Mouse (Mus musculus) heart, embryonic 10.5 days (tissue): ENCODE data around the gene Eddm3b. TPM values are rescaled to one million over a fixed set of nuclear protein-coding genes. Genes with fewer than 3 reads are reported as not detected.

Experiments
- DNase-seq: peaks from one replicate; pipeline ENCODE4 v3.0.0-alpha.2; 2017; ENCODE audit warnings: low spot score
- H3K27ac ChIP-seq: fragments of 300-500 bp; sonication (generic); 2 replicates; pipeline ENCODE4 v1.5.1; 2016; ENCODE audit warnings: mild to moderate bottlenecking
- H3K27me3 ChIP-seq: fragments of 300-500 bp; sonication (generic); 2 replicates; pipeline ENCODE4 v1.6.1; 2016; ENCODE audit warnings: mild to moderate bottlenecking; ENCODE audit not compliant: poor library complexity, insufficient read depth, severe bottlenecking
- H3K36me3 ChIP-seq: fragments of 300-500 bp; sonication (generic); 2 replicates; pipeline ENCODE4 v1.6.1; 2016; ENCODE audit warnings: mild to moderate bottlenecking, moderate library complexity
- H3K4me1 ChIP-seq: fragments of 300-500 bp; sonication (generic); 2 replicates; pipeline ENCODE4 v1.6.1; 2016; ENCODE audit warnings: mild to moderate bottlenecking
- H3K4me3 ChIP-seq: fragments of 300-500 bp; sonication (generic); 2 replicates; pipeline ENCODE4 v1.5.1; 2016; ENCODE audit warnings: mild to moderate bottlenecking, moderate library complexity
- H3K9me3 ChIP-seq: fragments of 300-500 bp; sonication (generic); 2 replicates; pipeline ENCODE4 v1.6.1; 2016; ENCODE audit warnings: mild to moderate bottlenecking, moderate library complexity
- WGBS: fragments of 180-500 bp; shearing (Covaris S2); methylation state at CpG from one replicate; pipeline ENCODE4 v1.1.7; 2016; 5-methylcytosine and 5-hydroxymethylcytosine counted together
- polyA plus RNA-seq: library from polyadenylated mRNA; unstranded; fragments of >200 nt; fragmentation: Nextera tagmentation; extraction: Ambion mirVana; gene quantifications from 2 replicates; pipeline ENCODE4 v1.2.1, GENCODE M21; 2016

Gene Eddm3b
- polyA plus RNA-seq, 1 experiment from 2014 or later: 0.13 TPM

GRCm38 (mm10) chr14:51101284-51101683 is 12.9 kb upstream of the Eddm3b start:
- no peaks in the 10 kb centered on the region for H3K9me3 ChIP-seq
- H3K4me1 ChIP-seq: no peaks in the 10 kb centered on the region
- H3K4me3 ChIP-seq: no peak overlapping the region
- no peak overlapping the region for H3K27ac ChIP-seq
- DNase-seq: no peak
- 65% methylated on average over 9 of the region's 9 CpGs for WGBS
- no peaks in the 10 kb centered on the region for H3K36me3 ChIP-seq
- no peaks in the 10 kb centered on the region for H3K27me3 ChIP-seq

- Histone ChIP-seq H3K4me3 (no peak overlapping the region), H3K27ac (no peak overlapping the region), H3K9me3 (no peaks in the 10 kb centered on the region), H3K36me3 (no peaks in the 10 kb centered on the region), H3K4me1 (no peaks in the 10 kb centered on the region), H3K27me3 (no peaks in the 10 kb centered on the region)
- DNase-seq: no peak
- 48% methylated on average over 3 of the region's 3 CpGs for WGBS
Measured at GRCm38 (mm10) chr14:51103217-51103616, 11.0 kb upstream of the Eddm3b start.

- no peak overlapping the region for H3K27ac ChIP-seq
- H3K27me3 ChIP-seq: no peaks in the 10 kb centered on the region
- H3K4me3 ChIP-seq: no peak overlapping the region
- H3K9me3 ChIP-seq: no peaks in the 10 kb centered on the region
- 91% methylated on average over 2 of the region's 2 CpGs for WGBS
- no peak for DNase-seq
- no peaks in the 10 kb centered on the region for H3K36me3 ChIP-seq
- no peaks in the 10 kb centered on the region for H3K4me1 ChIP-seq
Measured at GRCm38 (mm10) chr14:51104366-51104765, 9.9 kb upstream of the Eddm3b start.

GRCm38 (mm10) chr14:51106449-51106967 is 7.7 kb upstream of the Eddm3b start:
- Histone ChIP-seq H3K4me1 (no peaks in the 10 kb centered on the region; the same call in 1 of the 2 replicates), H3K36me3 (no peaks in the 10 kb centered on the region), H3K9me3 (no peaks in the 10 kb centered on the region), H3K27me3 (no peaks in the 10 kb centered on the region), H3K27ac (no peak overlapping the region), H3K4me3 (no peak overlapping the region)
- DNase-seq: no peak

- H3K4me1 ChIP-seq: peaks cover 10% of the 10 kb centered on the region
- no peaks in the 10 kb centered on the region for H3K9me3 ChIP-seq
- WGBS: 39% methylated on average over 3 of the region's 3 CpGs
- no peak overlapping the region for H3K4me3 ChIP-seq
- H3K36me3 ChIP-seq: no peaks in the 10 kb centered on the region
- peak; percentile 82 for DNase-seq
- no peaks in the 10 kb centered on the region for H3K27me3 ChIP-seq
- H3K27ac ChIP-seq: peak overlapping the region; percentile 22; the same call in 1 of the 2 replicates
Measured at GRCm38 (mm10) chr14:51111966-51112365, 2.3 kb upstream of the Eddm3b start.

- Histone ChIP-seq H3K27me3 (no peaks in the 10 kb centered on the region), H3K4me1 (peaks cover 10% of the 10 kb centered on the region), H3K9me3 (no peaks in the 10 kb centered on the region), H3K4me3 (no peak overlapping the region), H3K27ac (no peak overlapping the region), H3K36me3 (no peaks in the 10 kb centered on the region)
- WGBS: 37% methylated on average over 9 of the region's 9 CpGs
- DNase-seq: no peak
Measured at GRCm38 (mm10) chr14:51113476-51113875, 750 bp upstream of the Eddm3b start.

GRCm38 (mm10) chr14:51125684-51126083 is 11.5 kb downstream of the Eddm3b start:
- Histone ChIP-seq H3K27me3 (no peaks in the 10 kb centered on the region), H3K9me3 (no peaks in the 10 kb centered on the region), H3K36me3 (no peaks in the 10 kb centered on the region), H3K27ac (no peak overlapping the region), H3K4me3 (no peak overlapping the region), H3K4me1 (peaks cover 16% of the 10 kb centered on the region)
- WGBS: 82% methylated on average over 6 of the region's 6 CpGs
- no peak for DNase-seq

GRCm38 (mm10) chr14:51127648-51128258 is 13.5 kb downstream of the Eddm3b start:
- H3K27ac ChIP-seq: peak overlapping the region; percentile 57
- H3K27me3 ChIP-seq: no peaks in the 10 kb centered on the region
- 43% methylated on average over 2 of the region's 2 CpGs for WGBS
- no peaks in the 10 kb centered on the region for H3K36me3 ChIP-seq
- H3K9me3 ChIP-seq: no peaks in the 10 kb centered on the region
- H3K4me3 ChIP-seq: no peak overlapping the region
- peaks cover 20% of the 10 kb centered on the region for H3K4me1 ChIP-seq
- peak; percentile 92 for DNase-seq

GRCm38 (mm10) chr14:51128775-51129623 is 14.8 kb downstream of the Eddm3b start:
- Histone ChIP-seq H3K4me1 (peaks cover 20% of the 10 kb centered on the region), H3K27me3 (no peaks in the 10 kb centered on the region), H3K27ac (peak overlapping the region; percentile 62), H3K9me3 (no peaks in the 10 kb centered on the region), H3K4me3 (no peak overlapping the region), H3K36me3 (no peaks in the 10 kb centered on the region)
- 74% methylated on average over 9 of the region's 9 CpGs for WGBS
- DNase-seq: no peak

- H3K36me3 ChIP-seq: no peaks in the 10 kb centered on the region
- DNase-seq: no peak
- no peaks in the 10 kb centered on the region for H3K27me3 ChIP-seq
- H3K4me3 ChIP-seq: no peak overlapping the region
- H3K27ac ChIP-seq: peak overlapping the region; percentile 62; the same call in 1 of the 2 replicates
- H3K4me1 ChIP-seq: peaks cover 20% of the 10 kb centered on the region
- no peaks in the 10 kb centered on the region for H3K9me3 ChIP-seq
- WGBS: 64% methylated on average over 4 of the region's 4 CpGs
Measured at GRCm38 (mm10) chr14:51129624-51129975, 15.4 kb downstream of the Eddm3b start.

- H3K4me1 ChIP-seq: peaks cover 20% of the 10 kb centered on the region
- WGBS: 51% methylated on average over 9 of the region's 9 CpGs
- peak overlapping the region; percentile 67; the same call in 1 of the 2 replicates for H3K27ac ChIP-seq
Measured at GRCm38 (mm10) chr14:51130315-51130940, 16.2 kb downstream of the Eddm3b start.

GRCm38 (mm10) chr14:51131086-51131815 is 17.0 kb downstream of the Eddm3b start:
- DNase-seq: no peak
- Histone ChIP-seq H3K9me3 (no peaks in the 10 kb centered on the region), H3K27me3 (no peaks in the 10 kb centered on the region), H3K4me3 (no peak overlapping the region), H3K4me1 (peaks cover 20% of the 10 kb centered on the region), H3K36me3 (no peaks in the 10 kb centered on the region), H3K27ac (peak overlapping the region; percentile 67; the same call in 1 of the 2 replicates)
- WGBS: 72% methylated on average over 7 of the region's 7 CpGs

More at GRCm38 (mm10) chr14:51130315-51130940, 16.2 kb downstream of the Eddm3b start:
- H3K27me3 ChIP-seq: no peaks in the 10 kb centered on the region
- no peak overlapping the region for H3K4me3 ChIP-seq
- H3K9me3 ChIP-seq: no peaks in the 10 kb centered on the region
- peak; percentile 81 for DNase-seq
- H3K36me3 ChIP-seq: no peaks in the 10 kb centered on the region
